Mouse (Mus musculus) bone marrow macrophage, adult 2 months (primary cell): ENCODE data around the gene Fbxw19.

Experiments
- CTCF ChIP-seq: IDR thresholded peaks from 2 replicates; pipeline ENCODE4 v1.5.1; 2012; ENCODE audit warnings: low read depth, mild to moderate bottlenecking, low read length, moderate library complexity
- POLR2A ChIP-seq: IDR thresholded peaks from 2 replicates; pipeline ENCODE4 v1.6.1; 2012; ENCODE audit warnings: mild to moderate bottlenecking, low read depth, low read length, borderline replicate concordance

GRCm38 (mm10) chr9:109523385-109524064 lies 27.9 kb upstream of the Fbxw19 start:
- TF ChIP-seq POLR2A: no peak
- TF ChIP-seq CTCF: no peak
